In the genomic region with DNA sequence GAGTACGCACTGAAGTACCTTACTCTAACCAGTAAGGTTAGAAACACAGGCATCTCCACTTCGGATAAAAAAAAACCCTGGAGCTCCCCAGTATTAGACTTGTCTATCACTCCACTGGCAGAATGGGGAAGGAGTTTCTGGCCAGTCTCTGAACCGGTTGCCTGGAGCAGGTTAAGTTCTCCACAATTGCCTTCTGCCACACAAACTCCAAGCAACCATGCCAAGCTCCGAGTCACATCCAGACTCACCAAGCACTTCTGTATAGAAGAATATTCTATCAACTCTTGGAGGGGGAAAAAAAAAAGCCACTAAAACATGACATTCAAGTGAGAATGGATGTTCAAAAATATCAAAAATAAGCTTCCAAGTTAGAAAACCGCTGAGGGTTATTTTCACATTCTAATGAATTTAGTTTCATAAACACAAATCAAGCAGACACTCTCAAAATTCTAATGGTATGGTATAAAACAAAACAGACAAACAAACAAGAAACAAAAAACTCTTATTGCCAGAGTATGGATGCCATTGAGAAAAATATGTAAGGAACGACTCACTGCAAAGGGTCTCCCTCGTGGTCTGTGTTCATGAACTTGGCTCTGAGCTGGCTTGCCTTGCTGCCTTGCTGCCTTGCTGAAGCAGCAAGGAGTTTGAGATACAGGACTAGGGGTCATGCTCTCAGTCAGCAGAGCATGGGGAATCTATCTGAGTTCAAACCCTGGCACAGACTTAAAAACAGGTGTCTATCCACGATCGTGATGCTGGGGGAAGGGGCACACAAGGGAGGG, we compare ENCODE assay signal across 22 mouse cellular contexts. TPM values are rescaled to one million over a fixed set of nuclear protein-coding genes. Genes with fewer than 3 reads are reported as not detected.
"Had no signal": no experiment of that assay in that cellular context is flagged by ENCODE, and none has a peak within 500 bp of the region (broad histone marks: within the 10 kb centered on the region; RNA-seq: fewer than 3 reads in every experiment).

No protein-coding gene starts in this region.

- H3K4me3 ChIP-seq: kidney, embryonic 15.5 days; limb, embryonic 15.5 days; midbrain, embryonic 12.5 days; myocyte; neural tube, embryonic 13.5 days; stomach, embryonic 15.5 days had no signal

- H3K4me2 ChIP-seq: kidney, embryonic 15.5 days; limb, embryonic 15.5 days; liver, embryonic 11.5 days; lung, embryonic 14.5 days; midbrain, embryonic 12.5 days; neural tube, embryonic 13.5 days; stomach, embryonic 15.5 days had no signal

- H3K27ac ChIP-seq: liver, embryonic 14.5 days; macrophage; midbrain, embryonic 12.5 days; neural tube, embryonic 13.5 days; stomach, embryonic 15.5 days had no signal

- H3K9me3 ChIP-seq: kidney, embryonic 15.5 days; limb, embryonic 15.5 days; midbrain, embryonic 12.5 days; neural tube, embryonic 13.5 days; stomach, embryonic 15.5 days had no signal

- DNase-seq: kidney, postnatal 10 days; kidney, postnatal 36 days; liver, postnatal 0 days; lung, embryonic 14.5 days; retina, postnatal 1 day; right cerebral cortex, postnatal 25 days; spleen, adult 18-20 months; thymus, postnatal 14 days; thymus, postnatal 4 days had no signal

- ATAC-seq: liver, postnatal 0 days; lung, postnatal 0 days; midbrain, embryonic 16.5 days had no signal

- H3K9ac ChIP-seq: kidney, embryonic 15.5 days; limb, embryonic 15.5 days; liver, embryonic 14.5 days; liver, postnatal 0 days; lung, embryonic 14.5 days; midbrain, embryonic 12.5 days; neural tube, embryonic 13.5 days; stomach, embryonic 15.5 days had no signal

- H3K36me3 ChIP-seq: limb, embryonic 15.5 days; neural tube, embryonic 13.5 days had no signal

- H3K27me3 ChIP-seq: kidney, embryonic 15.5 days; limb, embryonic 15.5 days; midbrain, embryonic 12.5 days; neural tube, embryonic 13.5 days; stomach, embryonic 15.5 days had no signal

RNA-seq across cellular contexts. Expression of a gene that starts 28.2 kb away (rescaled TPM):
- total RNA-seq: monocyte, adult 5-6 weeks; neutrophil, adult 5-6 weeks had no signal
- polyA plus RNA-seq: macrophage had no signal
